Mouse (Mus musculus) kidney, embryonic 16.5 days (tissue): ENCODE data around the gene Mark3. TPM values are rescaled to one million over a fixed set of nuclear protein-coding genes. Genes with fewer than 3 reads are reported as not detected.
A peak's percentile ranks its signal among the peaks of the same experiment; 100 is the strongest.
"Not testable (repeated sequence)": the region's sequence is repeated elsewhere in the genome, so short reads cannot be mapped to it uniquely, and the experiment has no call there.

ENCODE experiments used
- ATAC-seq: fragments of 200-750 bp; cut with Nextera tagmentation; 2 replicates; pipeline ENCODE4 v1.8.0; 2017; ENCODE audit warnings: moderate TSS enrichment; ENCODE audit not compliant: low FRiP score, low TSS enrichment
- H3K27ac ChIP-seq: fragments of 300-500 bp; sonication (generic); 2 replicates; pipeline ENCODE4 v1.5.1; 2014; ENCODE audit warnings: low read length
- H3K27me3 ChIP-seq: fragments of 300-500 bp; sonication (generic); 2 replicates; pipeline ENCODE4 v1.6.1; 2014; ENCODE audit warnings: low read length, control low read depth, mixed read lengths; ENCODE audit not compliant: insufficient read depth
- H3K36me3 ChIP-seq: fragments of 300-500 bp; sonication (generic); 2 replicates; pipeline ENCODE4 v1.6.1; 2014; ENCODE audit warnings: low read length, control low read depth, mixed read lengths; ENCODE audit not compliant: insufficient read depth
- H3K4me1 ChIP-seq: fragments of 300-500 bp; sonication (generic); 2 replicates; pipeline ENCODE4 v1.6.1; 2014; ENCODE audit warnings: low read length, control low read depth, mixed read lengths; ENCODE audit not compliant: insufficient read depth
- H3K4me2 ChIP-seq: fragments of 300-500 bp; sonication (generic); replicated peaks from 2 replicates; pipeline ENCODE4 v1.6.1; 2014; ENCODE audit warnings: low read depth, low read length
- H3K4me3 ChIP-seq: fragments of 300-500 bp; sonication (generic); 2 replicates; pipeline ENCODE4 v1.5.1; 2014; ENCODE audit warnings: mild to moderate bottlenecking, low read length
- H3K9ac ChIP-seq: fragments of 300-500 bp; sonication (generic); replicated peaks from 2 replicates; pipeline ENCODE4 v1.6.1; 2014; ENCODE audit warnings: low read length
- H3K9me3 ChIP-seq: fragments of 300-500 bp; sonication (generic); 2 replicates; pipeline ENCODE4 v1.6.1; 2016; ENCODE audit warnings: low read length, control low read depth
- WGBS: fragments of 180-500 bp; shearing (Covaris S2); extraction: QIAGEN DNeasy Blood & Tissue Kit; methylation state at CpG from one replicate; pipeline ENCODE4 v1.1.7; 2014; 5-methylcytosine and 5-hydroxymethylcytosine counted together
- polyA plus RNA-seq: library from polyadenylated mRNA; unstranded; fragments of >200 nt; fragmentation: Nextera tagmentation; extraction: Ambion mirVana; gene quantifications from 2 replicates; pipeline ENCODE4 v1.2.1, GENCODE M21; 2015

Gene Mark3
- polyA plus RNA-seq, 1 experiment from 2014 or later: 32.2 TPM

- H3K9me3 ChIP-seq, H3K4me2 ChIP-seq, H3K27ac ChIP-seq, ATAC-seq, H3K9ac ChIP-seq, H3K27me3 ChIP-seq, H3K4me3 ChIP-seq: not testable (repeated sequence)
- 97% methylated on average over 11 of the region's 11 CpGs for WGBS
- Histone ChIP-seq H3K4me1 (peaks cover 24% of the 10 kb centered on the region), H3K36me3 (peaks cover 16% of the 10 kb centered on the region)
Measured at GRCm38 (mm10) chr12:111661554-111661953, 87.2 kb downstream of the Mark3 start.

- Histone ChIP-seq H3K36me3 (peaks cover 12% of the 10 kb centered on the region), H3K27me3 (no peaks in the 10 kb centered on the region), H3K27ac (peak overlapping the region; percentile 86), H3K4me1 (peaks cover 29% of the 10 kb centered on the region), H3K9ac (0 out of 2 replicates have a peak overlapping the region, but pooled peaks have one; percentile 22), H3K4me2 (peak overlapping the region; percentile 21; the same call in 1 of the 2 replicates), H3K9me3 (no peaks in the 10 kb centered on the region), H3K4me3 (no peak overlapping the region)
- no peak for ATAC-seq
- 43% methylated on average over 17 of the region's 17 CpGs for WGBS
Measured at GRCm38 (mm10) chr12:111663228-111664143, 89.2 kb downstream of the Mark3 start.

- Histone ChIP-seq H3K9me3 (no peaks in the 10 kb centered on the region), H3K4me2 (peak overlapping the region; percentile 21; the same call in 1 of the 2 replicates), H3K9ac (no peak overlapping the region), H3K36me3 (peaks cover 10% of the 10 kb centered on the region), H3K27me3 (no peaks in the 10 kb centered on the region), H3K27ac (peak overlapping the region; percentile 86), H3K4me1 (peaks cover 36% of the 10 kb centered on the region), H3K4me3 (no peak overlapping the region)
- 22% methylated on average over 6 of the region's 6 CpGs for WGBS
- peak; percentile 79 for ATAC-seq
Measured at GRCm38 (mm10) chr12:111664144-111664634, 89.9 kb downstream of the Mark3 start.

- peaks cover 9% of the 10 kb centered on the region for H3K36me3 ChIP-seq
- no peak overlapping the region for H3K4me3 ChIP-seq
- WGBS: 82% methylated on average over 13 of the region's 13 CpGs
- ATAC-seq: no peak
- H3K27ac ChIP-seq: no peak overlapping the region
- H3K27me3 ChIP-seq: peaks cover 3% of the 10 kb centered on the region
- no peaks in the 10 kb centered on the region for H3K9me3 ChIP-seq
- no peak overlapping the region for H3K9ac ChIP-seq
- peaks cover 47% of the 10 kb centered on the region for H3K4me1 ChIP-seq
- H3K4me2 ChIP-seq: no peak overlapping the region
Measured at GRCm38 (mm10) chr12:111665041-111665880, 90.9 kb downstream of the Mark3 start.

- no peak overlapping the region for H3K4me2 ChIP-seq
- H3K27ac ChIP-seq: no peak overlapping the region
- 75% methylated on average over 13 of the region's 13 CpGs for WGBS
- H3K27me3 ChIP-seq: peaks cover 13% of the 10 kb centered on the region
- H3K4me1 ChIP-seq: peaks cover 58% of the 10 kb centered on the region
- peaks cover 5% of the 10 kb centered on the region; the same call in 1 of the 2 replicates for H3K36me3 ChIP-seq
- no peak for ATAC-seq
- H3K9ac ChIP-seq: no peak overlapping the region
- no peak overlapping the region for H3K4me3 ChIP-seq
- no peaks in the 10 kb centered on the region for H3K9me3 ChIP-seq
Measured at GRCm38 (mm10) chr12:111666380-111666779, 92.1 kb downstream of the Mark3 start.

- peaks cover 68% of the 10 kb centered on the region for H3K4me1 ChIP-seq
- ATAC-seq: no peak
- no peaks in the 10 kb centered on the region for H3K36me3 ChIP-seq
- 89% methylated on average over 5 of the region's 5 CpGs for WGBS
- no peaks in the 10 kb centered on the region for H3K9me3 ChIP-seq
- peaks cover 21% of the 10 kb centered on the region for H3K27me3 ChIP-seq
- H3K9ac ChIP-seq: no peak overlapping the region
- H3K4me3 ChIP-seq: no peak overlapping the region
- H3K27ac ChIP-seq: no peak overlapping the region
- no peak overlapping the region for H3K4me2 ChIP-seq
Measured at GRCm38 (mm10) chr12:111667421-111667820, 93.1 kb downstream of the Mark3 start.

- no peaks in the 10 kb centered on the region for H3K9me3 ChIP-seq
- H3K27ac ChIP-seq: peak overlapping the region; percentile 93
- peak overlapping the region; percentile 32 for H3K4me3 ChIP-seq
- H3K4me1 ChIP-seq: peaks cover 65% of the 10 kb centered on the region
- H3K27me3 ChIP-seq: peaks cover 32% of the 10 kb centered on the region
- WGBS: under 1% methylated on average over 8 of the region's 8 CpGs
- no peaks in the 10 kb centered on the region for H3K36me3 ChIP-seq
- peak overlapping the region; percentile 66 for H3K9ac ChIP-seq
- peak; percentile 55 for ATAC-seq
- peak overlapping the region; percentile 57 for H3K4me2 ChIP-seq
Measured at GRCm38 (mm10) chr12:111668457-111668912, 94.2 kb downstream of the Mark3 start.

- H3K27me3 ChIP-seq: peaks cover 39% of the 10 kb centered on the region
- H3K36me3 ChIP-seq: no peaks in the 10 kb centered on the region
- peak; percentile 11; the same call in 1 of the 2 replicates for ATAC-seq
- peak overlapping the region; percentile 57 for H3K4me2 ChIP-seq
- H3K27ac ChIP-seq: peak overlapping the region; percentile 93
- WGBS: 55% methylated on average over 23 of the region's 23 CpGs
- H3K4me3 ChIP-seq: no peak overlapping the region
- H3K9me3 ChIP-seq: no peaks in the 10 kb centered on the region
- H3K9ac ChIP-seq: peak overlapping the region; percentile 66
- peaks cover 58% of the 10 kb centered on the region for H3K4me1 ChIP-seq
Measured at GRCm38 (mm10) chr12:111669000-111669788, 94.9 kb downstream of the Mark3 start.

GRCm38 (mm10) chr12:111669961-111670360 lies 95.6 kb downstream of the Mark3 start:
- WGBS: 65% methylated on average over 8 of the region's 8 CpGs
- Histone ChIP-seq H3K9ac (no peak overlapping the region), H3K4me3 (peak overlapping the region; percentile 59; the same call in 1 of the 2 replicates), H3K27me3 (peaks cover 39% of the 10 kb centered on the region), H3K9me3 (no peaks in the 10 kb centered on the region), H3K36me3 (no peaks in the 10 kb centered on the region), H3K4me1 (peaks cover 52% of the 10 kb centered on the region), H3K27ac (no peak overlapping the region), H3K4me2 (no peak overlapping the region)
- ATAC-seq: no peak
